Mouse (Mus musculus): ENCODE data around the gene Slc44a4. TPM values are rescaled to one million over a fixed set of nuclear protein-coding genes. Genes with fewer than 3 reads are reported as not detected.
A peak's percentile ranks its signal among the peaks of the same experiment; 100 is the strongest.
"Not testable (repeated sequence)": the region's sequence is repeated elsewhere in the genome, so short reads cannot be mapped to it uniquely, and the experiment has no call there.

Slc44a4 gene
- polyA plus RNA-seq, 1 experiment from 2014 or later, result not detected

DNA sequence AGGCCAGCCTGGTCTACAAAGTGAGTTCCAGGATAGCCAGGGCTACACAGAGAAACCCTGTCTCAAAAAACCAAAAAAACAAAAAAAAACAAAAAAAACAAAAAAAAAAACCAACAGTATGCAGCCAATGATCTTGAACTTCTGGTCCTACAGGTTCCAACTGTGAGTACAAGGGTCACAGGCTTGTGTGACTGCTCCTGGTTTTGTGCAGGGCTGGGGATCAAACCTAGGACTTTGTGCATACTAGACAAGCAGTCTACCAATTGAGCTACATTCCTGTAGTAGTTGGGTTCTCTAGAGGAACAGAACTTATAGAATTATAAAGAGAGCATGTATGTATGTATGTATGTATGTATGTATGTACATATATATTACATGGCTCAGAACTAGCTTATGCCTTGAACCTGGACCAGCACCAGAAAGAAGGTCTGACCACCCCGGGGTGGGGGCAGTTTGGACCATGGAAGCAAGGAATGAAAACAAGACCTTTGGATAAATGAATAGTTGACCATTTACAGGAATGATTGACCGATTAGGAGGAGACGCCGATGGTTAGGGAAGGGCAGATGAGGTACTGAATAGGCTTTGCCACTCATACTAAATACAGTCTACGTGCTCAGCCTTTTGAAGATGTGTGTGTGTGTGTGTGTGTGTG lies 32.3 kb downstream of the Slc44a4 start:
- Histone ChIP-seq H3K36me3 (ENCODE audit: control insufficient read depth, insufficient read depth, low read length) (peaks cover 22% of the 10 kb centered on the region), H3K9me3 (ENCODE audit: control insufficient read depth, low read length) (no peaks in the 10 kb centered on the region), H3K4me2 (ENCODE audit: low read length) (no peak overlapping the region), H3K9ac (ENCODE audit: low read length) (no peak overlapping the region), H3K27me3 (ENCODE audit: control insufficient read depth, insufficient read depth, low read length) (no peaks in the 10 kb centered on the region), H3K4me1 (ENCODE audit: control insufficient read depth in 2 of 2, insufficient read depth in 2 of 2, low read length in 2 of 2) (peaks cover 5 to 20% of the 10 kb centered on the region in 2 experiments), H3K27ac (replicated peaks in 1 of 2; ENCODE audit: control insufficient read depth in 1 of 2, insufficient read depth in 1 of 2, low read depth in 2 of 2, low read length in 2 of 2) (no peak overlapping the region), H3K4me3 (ENCODE audit: control insufficient read depth in 1 of 2, insufficient read depth in 1 of 2, low read depth in 1 of 2, low read length in 2 of 2) (no peak overlapping the region)
- WGBS, result 91% methylated on average over 5 of the region's 5 CpGs
- ATAC-seq (ENCODE audit: insufficient number of reproducible peaks, insufficient read depth, low FRiP score, low read depth), result no peak

DNA sequence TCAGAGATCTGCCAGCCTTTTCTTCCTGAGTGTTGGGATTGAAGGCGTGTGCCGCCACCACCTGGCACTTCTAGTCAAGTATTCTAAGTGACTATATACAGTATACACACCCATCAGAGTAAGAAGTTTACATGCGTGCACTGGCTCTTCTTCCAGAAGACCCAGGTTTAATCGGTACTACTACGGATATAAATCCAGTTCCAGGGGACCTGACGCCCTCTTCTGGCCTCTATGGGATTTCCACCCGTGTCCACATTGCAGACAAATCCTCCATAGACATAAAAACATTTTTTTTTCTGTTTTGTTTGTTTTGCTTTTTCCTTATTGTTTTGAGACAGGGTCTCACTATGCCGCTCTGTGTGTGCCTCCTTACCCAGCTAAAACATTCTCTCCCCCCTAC lies 33.3 kb downstream of the Slc44a4 start:
- no peaks in the 10 kb centered on the region for H3K9me3 ChIP-seq (ENCODE audit: control insufficient read depth, low read length)
- H3K4me2 ChIP-seq (ENCODE audit: low read length), result no peak overlapping the region
- 24% methylated on average over 8 of the region's 8 CpGs for WGBS
- H3K36me3 ChIP-seq (ENCODE audit: control insufficient read depth, insufficient read depth, low read length), result peaks cover 22% of the 10 kb centered on the region
- ATAC-seq (ENCODE audit: insufficient number of reproducible peaks, insufficient read depth, low FRiP score, low read depth), result no peak
- peaks cover 3 to 17% of the 10 kb centered on the region in 2 experiments for H3K4me1 ChIP-seq (ENCODE audit: control insufficient read depth in 2 of 2, insufficient read depth in 2 of 2, low read length in 2 of 2)
- H3K9ac ChIP-seq (ENCODE audit: low read length), result no peak overlapping the region
- no peaks in the 10 kb centered on the region for H3K27me3 ChIP-seq (ENCODE audit: control insufficient read depth, insufficient read depth, low read length)
- H3K4me3 ChIP-seq (ENCODE audit: control insufficient read depth in 1 of 2, insufficient read depth in 1 of 2, low read depth in 1 of 2, low read length in 2 of 2), result no peak overlapping the region
- H3K27ac ChIP-seq (replicated peaks in 1 of 2; ENCODE audit: control insufficient read depth in 1 of 2, insufficient read depth in 1 of 2, low read depth in 2 of 2, low read length in 2 of 2), result no peak overlapping the region

DNA sequence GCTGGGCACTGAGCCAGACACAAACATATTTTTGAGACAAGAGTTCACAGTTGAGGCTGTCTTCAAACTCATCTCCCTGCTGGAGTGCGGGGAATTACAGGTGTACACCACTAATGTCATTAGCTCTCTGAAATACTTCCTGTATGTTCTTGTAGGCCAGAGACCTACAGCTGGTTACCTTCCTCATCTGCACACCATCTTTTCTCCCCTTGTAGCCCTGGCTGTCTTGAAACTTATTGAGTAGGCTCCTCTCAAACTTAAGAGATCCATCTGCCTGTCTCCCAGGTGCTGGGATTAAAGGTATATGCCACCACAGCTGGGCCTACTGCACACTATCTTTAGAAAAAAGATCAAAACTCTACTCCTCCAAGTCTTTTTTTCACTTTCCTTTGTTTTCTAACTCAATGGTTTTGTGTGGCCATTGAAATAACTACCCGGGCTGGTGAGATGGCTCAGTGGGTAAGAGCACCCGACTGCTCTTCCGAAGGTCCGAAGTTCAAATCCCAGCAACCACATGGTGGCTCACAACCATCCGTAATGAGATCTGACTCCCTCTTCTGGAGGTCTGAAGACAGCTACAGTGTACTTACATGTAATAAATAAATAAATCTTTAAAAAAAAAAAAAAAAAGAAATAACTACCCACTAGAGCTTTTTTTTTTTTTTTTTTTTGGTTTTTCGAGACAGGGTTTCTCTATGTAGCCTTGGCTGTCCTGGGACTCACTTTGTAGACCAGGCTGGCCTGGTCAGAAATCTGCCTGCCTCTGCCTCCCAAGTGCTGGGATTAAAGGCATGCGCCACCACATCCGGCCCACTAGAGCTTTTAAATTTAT lies 34.7 kb downstream of the Slc44a4 start:
- not testable (repeated sequence) for H3K27me3 ChIP-seq (ENCODE audit: control insufficient read depth, insufficient read depth, low read length); H3K9me3 ChIP-seq (ENCODE audit: control insufficient read depth, low read length); H3K4me2 ChIP-seq (ENCODE audit: low read length); H3K27ac ChIP-seq (replicated peaks in 1 of 2; ENCODE audit: control insufficient read depth in 1 of 2, insufficient read depth in 1 of 2, low read depth in 2 of 2, low read length in 2 of 2); H3K4me3 ChIP-seq (ENCODE audit: control insufficient read depth in 1 of 2, insufficient read depth in 1 of 2, low read depth in 1 of 2, low read length in 2 of 2); ATAC-seq (ENCODE audit: insufficient number of reproducible peaks, insufficient read depth, low FRiP score, low read depth); H3K9ac ChIP-seq (ENCODE audit: low read length)
- Histone ChIP-seq H3K36me3 (ENCODE audit: control insufficient read depth, insufficient read depth, low read length) (peaks cover 22% of the 10 kb centered on the region), H3K4me1 (ENCODE audit: control insufficient read depth in 2 of 2, insufficient read depth in 2 of 2, low read length in 2 of 2) (peaks cover 3 to 17% of the 10 kb centered on the region in 2 experiments)
- WGBS, result 63% methylated on average over 9 of the region's 9 CpGs

DNA sequence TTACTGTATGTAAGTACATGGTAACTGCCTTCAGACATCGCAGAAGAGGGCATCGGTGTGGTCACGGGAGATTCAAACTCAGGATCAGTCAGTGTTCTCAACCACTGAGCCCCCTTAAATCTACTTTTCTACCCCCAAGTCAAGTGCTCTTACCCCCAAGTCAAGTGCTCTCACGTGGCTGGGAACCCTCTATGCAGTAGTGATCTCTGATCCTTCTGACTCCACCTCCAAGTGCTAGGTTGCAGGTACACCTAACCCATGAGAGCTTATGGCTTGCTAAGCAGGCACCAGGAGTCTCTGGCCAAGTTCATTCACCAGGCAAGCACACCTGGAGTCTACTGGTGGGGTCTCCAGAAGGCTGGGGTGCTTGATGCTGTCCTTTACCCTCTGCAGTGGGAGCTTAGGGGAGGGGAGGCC lies 35.3 kb downstream of the Slc44a4 start:
- peaks cover 3 to 13% of the 10 kb centered on the region in 2 experiments for H3K4me1 ChIP-seq (ENCODE audit: control insufficient read depth in 2 of 2, insufficient read depth in 2 of 2, low read length in 2 of 2)
- no peaks in the 10 kb centered on the region for H3K27me3 ChIP-seq (ENCODE audit: control insufficient read depth, insufficient read depth, low read length)
- no peak overlapping the region for H3K4me2 ChIP-seq (ENCODE audit: low read length)
- no peak overlapping the region for H3K4me3 ChIP-seq (ENCODE audit: control insufficient read depth in 1 of 2, insufficient read depth in 1 of 2, low read depth in 1 of 2, low read length in 2 of 2)
- no peak overlapping the region for H3K27ac ChIP-seq (replicated peaks in 1 of 2; ENCODE audit: control insufficient read depth in 1 of 2, insufficient read depth in 1 of 2, low read depth in 2 of 2, low read length in 2 of 2)
- ATAC-seq (ENCODE audit: insufficient number of reproducible peaks, insufficient read depth, low FRiP score, low read depth), result no peak
- peaks cover 22% of the 10 kb centered on the region for H3K36me3 ChIP-seq (ENCODE audit: control insufficient read depth, insufficient read depth, low read length)
- no peaks in the 10 kb centered on the region for H3K9me3 ChIP-seq (ENCODE audit: control insufficient read depth, low read length)
- no peak overlapping the region for H3K9ac ChIP-seq (ENCODE audit: low read length)
- WGBS, result 39% methylated on average over 4 of the region's 4 CpGs

DNA sequence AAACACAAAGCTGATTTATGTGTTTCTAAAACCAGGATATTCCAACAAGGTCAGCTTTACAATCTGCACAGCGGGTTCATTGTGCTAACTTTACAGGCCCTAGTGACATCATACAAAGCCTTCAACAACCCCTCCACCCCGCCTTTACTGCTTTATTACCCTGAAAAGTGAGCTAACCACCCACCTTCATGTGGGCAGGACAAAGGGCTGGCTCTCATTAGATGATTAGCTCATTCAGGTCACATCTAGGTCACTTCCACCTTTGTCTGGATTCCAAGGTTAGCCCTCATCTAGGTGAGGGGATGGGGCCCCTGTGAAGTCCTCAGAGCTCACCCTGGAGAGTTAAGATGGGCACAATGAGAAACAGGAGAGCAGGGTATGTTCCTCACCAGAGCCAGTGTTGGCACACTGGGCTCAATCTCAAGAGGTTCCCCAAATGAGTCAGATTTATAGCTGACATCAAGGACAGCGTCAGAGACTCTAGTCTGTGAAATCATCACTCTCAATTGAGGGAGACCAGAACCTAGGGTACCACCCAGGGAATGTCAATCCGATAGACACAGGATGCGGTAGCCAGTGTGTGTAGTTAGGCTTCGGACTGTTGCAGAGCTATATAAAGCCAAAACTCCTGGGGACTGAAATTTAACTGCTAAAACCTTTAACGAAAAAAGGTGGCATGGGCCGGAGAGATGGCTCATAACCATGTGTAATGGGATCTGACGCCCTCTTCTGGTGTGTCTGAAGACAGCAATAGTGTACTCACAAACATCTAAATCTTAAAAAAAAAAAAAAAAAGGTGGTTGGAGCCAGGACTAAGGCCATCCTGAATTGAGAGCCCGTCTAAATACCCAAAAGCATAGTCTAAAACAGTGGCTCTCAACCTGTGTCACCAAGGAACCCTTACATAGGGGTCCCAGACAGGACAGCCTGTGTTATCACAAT lies 36.5 kb downstream of the Slc44a4 start:
- 34% methylated on average over 10 of the region's 10 CpGs for WGBS

DNA sequence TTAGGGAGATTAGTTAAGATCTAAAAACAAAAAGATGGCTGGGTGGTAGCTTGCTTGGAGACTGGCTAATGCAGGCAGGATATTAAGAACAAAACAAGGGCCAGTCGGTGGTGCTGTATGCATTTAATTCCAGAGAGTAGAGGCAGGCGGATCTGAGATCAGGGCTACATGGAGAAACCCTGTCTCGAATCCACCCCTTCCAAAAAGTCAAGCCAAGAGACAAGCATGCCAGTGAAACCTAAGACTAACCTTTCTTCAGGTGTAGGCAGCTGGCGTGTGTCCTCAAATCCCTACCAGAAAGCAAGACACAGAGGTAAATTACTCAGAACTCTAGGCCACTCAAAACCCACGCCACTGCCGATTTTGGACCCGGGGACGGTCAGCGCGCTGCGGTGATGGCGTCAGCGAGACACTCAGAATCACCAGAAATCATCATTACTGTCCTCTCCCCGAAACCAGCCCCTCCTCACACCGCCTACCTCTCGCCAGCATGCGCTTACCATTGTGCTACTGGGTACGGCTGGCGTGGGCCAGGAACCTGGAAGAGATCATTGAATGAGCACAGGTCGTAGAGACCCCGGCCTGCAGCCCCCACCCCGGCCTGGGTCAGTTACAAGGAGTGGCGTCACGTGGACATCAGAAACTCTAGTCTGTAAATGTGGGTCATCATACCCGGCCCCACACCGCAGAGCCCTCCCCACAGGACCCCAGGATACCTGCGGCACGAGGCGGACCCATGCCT lies 37.5 kb downstream of the Slc44a4 start:
- under 1% methylated on average over 29 of the region's 29 CpGs for WGBS
- no peak; the same call in 1 of the 2 replicates for ATAC-seq (ENCODE audit: insufficient number of reproducible peaks, insufficient read depth, low FRiP score, low read depth)
- H3K27me3 ChIP-seq (ENCODE audit: control insufficient read depth, insufficient read depth, low read length), result peaks cover 5% of the 10 kb centered on the region; the same call in 1 of the 2 replicates
- H3K9me3 ChIP-seq (ENCODE audit: control insufficient read depth, low read length), result no peaks in the 10 kb centered on the region
- peak overlapping the region; percentile 76 to 85 for H3K27ac ChIP-seq (replicated peaks in 1 of 2; ENCODE audit: control insufficient read depth in 1 of 2, insufficient read depth in 1 of 2, low read depth in 2 of 2, low read length in 2 of 2)
- H3K36me3 ChIP-seq (ENCODE audit: control insufficient read depth, insufficient read depth, low read length), result peaks cover 22% of the 10 kb centered on the region
- peak overlapping the region; percentile 78 for H3K4me2 ChIP-seq (ENCODE audit: low read length)
- peak overlapping the region; percentile 98 to 99 for H3K4me3 ChIP-seq (ENCODE audit: control insufficient read depth in 1 of 2, insufficient read depth in 1 of 2, low read depth in 1 of 2, low read length in 2 of 2)
- peaks cover 3 to 13% of the 10 kb centered on the region in 2 experiments for H3K4me1 ChIP-seq (ENCODE audit: control insufficient read depth in 2 of 2, insufficient read depth in 2 of 2, low read length in 2 of 2)
- peak overlapping the region; percentile 100 for H3K9ac ChIP-seq (ENCODE audit: low read length)

More for the DNA sequence above, 36.5 kb downstream of the Slc44a4 start:
- no peak for ATAC-seq (ENCODE audit: insufficient number of reproducible peaks, insufficient read depth, low FRiP score, low read depth)
- H3K4me1 ChIP-seq (ENCODE audit: control insufficient read depth in 2 of 2, insufficient read depth in 2 of 2, low read length in 2 of 2), result peaks cover 3 to 13% of the 10 kb centered on the region in 2 experiments
- peaks cover 22% of the 10 kb centered on the region for H3K36me3 ChIP-seq (ENCODE audit: control insufficient read depth, insufficient read depth, low read length)
- H3K27ac ChIP-seq (replicated peaks in 1 of 2; ENCODE audit: control insufficient read depth in 1 of 2, insufficient read depth in 1 of 2, low read depth in 2 of 2, low read length in 2 of 2), result peak overlapping the region; percentile 76 to 85
- H3K9me3 ChIP-seq (ENCODE audit: control insufficient read depth, low read length), result no peaks in the 10 kb centered on the region
- no peaks in the 10 kb centered on the region for H3K27me3 ChIP-seq (ENCODE audit: control insufficient read depth, insufficient read depth, low read length)
- peak overlapping the region; percentile 78 for H3K4me2 ChIP-seq (ENCODE audit: low read length)
- H3K4me3 ChIP-seq (ENCODE audit: control insufficient read depth in 1 of 2, insufficient read depth in 1 of 2, low read depth in 1 of 2, low read length in 2 of 2), result peak overlapping the region; percentile 98 to 99
- H3K9ac ChIP-seq (ENCODE audit: low read length), result peak overlapping the region; percentile 100

All from heart, embryonic 14.5 days (tissue).